Mouse (Mus musculus) heart, adult 2 months (tissue): ENCODE results near the gene Cdk12. TPM values are rescaled to one million over a fixed set of nuclear protein-coding genes. Genes with fewer than 3 reads are reported as not detected.
A peak's percentile ranks its signal among the peaks of the same experiment; 100 is the strongest.
"Not testable (repeated sequence)": the region's sequence is repeated elsewhere in the genome, so short reads cannot be mapped to it uniquely, and the experiment has no call there.

ENCODE experiments used
- DNase-seq, 2 experiments: peaks; one replicate each; pipeline ENCODE4 v3.0.0; 2021
- H3K27ac ChIP-seq: fragments of 200-600 bp; 2 replicates; pipeline ENCODE4 v1.8.1; 2022
- H3K27me3 ChIP-seq: fragments of 200-500 bp; 2 replicates; pipeline ENCODE4 v1.6.1; 2012; ENCODE audit warnings: mild to moderate bottlenecking, low read length, inconsistent platforms, mixed read lengths; ENCODE audit not compliant: control insufficient read depth, insufficient read depth
- H3K36me3 ChIP-seq: fragments of 200-500 bp; 2 replicates; pipeline ENCODE4 v1.6.1; 2012; ENCODE audit warnings: low read length, inconsistent platforms; ENCODE audit not compliant: control insufficient read depth, insufficient read depth
- H3K4me1 ChIP-seq: fragments of 200-500 bp; 2 replicates; pipeline ENCODE4 v1.6.1; 2011; ENCODE audit warnings: low read length; ENCODE audit not compliant: control insufficient read depth, insufficient read depth
- H3K4me3 ChIP-seq: fragments of 200-600 bp; 2 replicates; pipeline ENCODE4 v1.8.1; 2022
- H3K79me2 ChIP-seq: fragments of 200-500 bp; replicated peaks from 2 replicates; pipeline ENCODE4 v1.6.1; 2012; ENCODE audit warnings: mild to moderate bottlenecking, inconsistent platforms, low read length, moderate library complexity, mixed read lengths; ENCODE audit not compliant: control insufficient read depth, insufficient read depth
- H3K9ac ChIP-seq: fragments of 200-500 bp; 2 replicates; pipeline ENCODE4 v1.6.1; 2012; ENCODE audit warnings: low read depth, mild to moderate bottlenecking, control low read depth, inconsistent platforms, low read length, mixed read lengths
- CTCF ChIP-seq: fragments of 200-600 bp; IDR thresholded peaks from 2 replicates; pipeline ENCODE4 v1.8.1; 2022; ENCODE audit warnings: antibody characterized with exemption, mild to moderate bottlenecking, moderate library complexity
- EP300 ChIP-seq: fragments of 200-500 bp; IDR thresholded peaks from 2 replicates; pipeline ENCODE4 v1.6.1; 2011; ENCODE audit warnings: low read depth, low read length, control low read depth; ENCODE audit not compliant: insufficient read depth
- POLR2A ChIP-seq: fragments of 200-500 bp; IDR thresholded peaks from 2 replicates; pipeline ENCODE4 v1.6.1; 2011; ENCODE audit warnings: mild to moderate bottlenecking, low read depth, low read length, control low read depth; ENCODE audit not compliant: insufficient read depth
- WGBS: fragments of 180-500 bp; shearing (Covaris S2); methylation state at CpG from one replicate; pipeline ENCODE4 v1.1.7; 2018; 5-methylcytosine and 5-hydroxymethylcytosine counted together
- intact Hi-C: fragments of 180-260 bp; cut with DNase I; formaldehyde crosslinking; loops from one replicate; pipeline ENCODE4 v1.15.1; 2025
- polyA plus RNA-seq: library from polyadenylated mRNA; depleted of rRNA; stranded (reverse); fragments of >200 nt; gene quantifications from 2 replicates; pipeline ENCODE4 v1.2.3, GENCODE M21; 2012
- total RNA-seq, 2 experiments: library from RNA; stranded (reverse); gene quantifications; 2 replicates each; pipeline ENCODE4 v1.2.3; 2021

Gene Cdk12
- total and polyA plus RNA-seq, 3 experiments: 7.5 to 21.2 (median 20.6) TPM

GRCm38 (mm10) chr11:98192901-98193805, 9.7 kb upstream of the Cdk12 start, which contains the start of gene Med1:
Med1 (minus strand) TSS chr11:98193293.
- intact Hi-C loops: loop anchor here (1.0 kb wide), 1 partner anchor 9 kb away; no protein-coding TSS in a partner anchor

DNA sequence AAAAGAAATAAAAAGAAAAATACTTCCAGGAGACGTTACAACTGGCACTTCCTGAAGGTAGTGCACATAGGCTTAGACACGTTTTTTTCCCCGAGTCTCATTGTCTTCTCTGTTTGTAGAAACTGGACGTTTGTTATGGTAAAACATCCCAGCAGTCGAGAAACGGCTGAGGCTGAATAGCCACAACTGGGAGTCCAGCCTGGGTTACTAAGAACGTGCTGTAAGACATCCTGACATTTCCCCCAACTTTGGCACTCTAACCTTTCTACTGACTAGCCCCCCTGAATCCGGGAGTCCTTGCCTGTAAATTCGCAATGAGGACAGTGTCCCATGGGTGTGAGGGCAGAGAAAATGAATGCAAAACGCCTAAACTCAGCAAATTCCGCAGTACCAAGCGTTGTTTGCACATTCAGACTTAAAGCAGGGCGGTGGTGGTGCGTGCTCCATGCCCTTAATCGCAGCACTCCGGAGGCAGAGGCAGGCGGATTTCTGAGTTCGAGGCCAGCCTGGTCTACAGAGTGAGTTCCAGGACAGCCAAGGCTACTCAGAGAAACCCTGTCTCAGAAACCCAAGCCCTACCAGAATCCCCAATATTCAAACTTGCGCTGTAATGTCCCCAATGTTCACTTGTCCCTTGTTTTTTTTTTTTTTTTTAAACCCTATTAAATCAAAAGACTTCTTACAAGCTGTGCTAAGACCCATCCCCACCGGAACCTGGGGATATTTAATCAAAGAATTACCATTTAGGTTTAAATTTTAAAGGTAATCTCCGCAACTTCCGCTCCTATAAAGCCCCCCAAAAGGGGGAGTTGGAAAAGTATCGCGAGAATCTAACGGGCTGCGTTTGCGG, 843 bp upstream of the Cdk12 start:
- DNase-seq: peak; percentile 45 to 57
- WGBS: under 1% methylated on average over 27 of the region's 27 CpGs
- H3K79me2 ChIP-seq: no peaks in the 10 kb centered on the region; the same call in 1 of the 2 replicates
- H3K9ac ChIP-seq: peak overlapping the region; percentile 72
- peak overlapping the region; percentile 99 for H3K27ac ChIP-seq
- H3K4me1 ChIP-seq: peaks cover 3% of the 10 kb centered on the region
- H3K36me3 ChIP-seq: peaks cover 5% of the 10 kb centered on the region
- intact Hi-C loops: loop anchor here (1.0 to 5.0 kb wide), 2 partner anchors 9 to 175 kb away; partner anchors contain the start of genes Med1 and Rpl19
- TF ChIP-seq POLR2A (no peak), CTCF (no peak), EP300 (no peak)
- peak overlapping the region; percentile 88 for H3K4me3 ChIP-seq
- no peaks in the 10 kb centered on the region for H3K27me3 ChIP-seq

More at GRCm38 (mm10) chr11:98192901-98193805, 9.7 kb upstream of the Cdk12 start, which contains the start of gene Med1:
- peak within 1 kb of the TSS; percentile 62 for H3K4me3 ChIP-seq
- TF ChIP-seq POLR2A (peak; percentile 97), EP300 (no peak), CTCF (no peak)
- no peaks in the 10 kb centered on the region for H3K27me3 ChIP-seq
- H3K79me2 ChIP-seq: peaks cover 3% of the 10 kb centered on the region
- H3K27ac ChIP-seq: peak within 1 kb of the TSS; percentile 90
- peak; percentile 89 to 94 for DNase-seq
- peaks cover 6% of the 10 kb centered on the region for H3K36me3 ChIP-seq
- peaks cover 5% of the 10 kb centered on the region for H3K4me1 ChIP-seq
- WGBS: under 1% methylated on average over 52 of the region's 53 CpGs
- H3K9ac ChIP-seq: peak within 1 kb of the TSS; percentile 84

GRCm38 (mm10) chr11:98203351-98203911, 572 bp downstream of the Cdk12 start:
- no peaks in the 10 kb centered on the region; the same call in 1 of the 2 replicates for H3K79me2 ChIP-seq
- DNase-seq: no peak
- H3K4me3 ChIP-seq: peak overlapping the region; percentile 88
- H3K9ac ChIP-seq: peak overlapping the region; percentile 98
- H3K27me3 ChIP-seq: no peaks in the 10 kb centered on the region
- WGBS: under 1% methylated on average over 37 of the region's 37 CpGs
- peak overlapping the region; percentile 99 for H3K27ac ChIP-seq
- TF ChIP-seq EP300 (no peak), POLR2A (peak; percentile 34; the same call in 1 of the 2 replicates), CTCF (no peak)
- H3K36me3 ChIP-seq: peaks cover 13% of the 10 kb centered on the region
- peaks cover 3% of the 10 kb centered on the region for H3K4me1 ChIP-seq
- intact Hi-C loops: loop anchor here (5.0 kb wide), 1 partner anchor 176 kb away; the partner anchor contains the start of gene Rpl19

GRCm38 (mm10) chr11:98203931-98204421, 1.1 kb downstream of the Cdk12 start:
- Histone ChIP-seq H3K9ac (peak overlapping the region; percentile 98), H3K36me3 (peaks cover 15% of the 10 kb centered on the region), H3K27me3 (no peaks in the 10 kb centered on the region), H3K27ac (peak overlapping the region; percentile 99), H3K79me2 (no peaks in the 10 kb centered on the region; the same call in 1 of the 2 replicates), H3K4me3 (peak overlapping the region; percentile 88), H3K4me1 (peaks cover 3% of the 10 kb centered on the region)
- intact Hi-C loops: loop anchor here (5.0 kb wide), 1 partner anchor 177 kb away; the partner anchor contains the start of gene Rpl19
- WGBS: 1% methylated on average over 16 of the region's 16 CpGs
- TF ChIP-seq CTCF (no peak), POLR2A (no peak), EP300 (no peak)
- DNase-seq: peak; percentile 29 to 51

DNA sequence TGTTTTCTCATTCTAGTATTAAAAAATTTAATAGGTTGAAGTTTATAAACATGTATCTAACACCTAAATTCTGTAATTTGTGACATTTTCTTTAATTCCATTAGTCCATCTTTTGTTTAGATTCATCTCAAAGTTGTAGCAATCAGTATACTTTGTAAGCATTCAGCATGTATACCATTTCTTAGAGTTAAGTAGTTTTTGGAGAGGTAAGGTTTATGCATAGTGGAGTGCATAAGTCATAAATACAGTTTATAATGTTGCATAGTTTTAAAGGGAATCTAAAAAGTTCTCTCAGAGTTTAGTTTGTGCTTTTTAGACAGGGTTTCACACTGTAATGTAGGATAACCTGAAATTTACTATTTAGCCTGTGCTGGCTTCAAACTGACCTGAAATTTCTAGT, 2.6 kb downstream of the Cdk12 start:
- H3K9ac ChIP-seq: no peak overlapping the region

GRCm38 (mm10) chr11:98206281-98206680, 3.4 kb downstream of the Cdk12 start:
- H3K79me2 ChIP-seq, H3K27me3 ChIP-seq, H3K4me1 ChIP-seq, H3K9ac ChIP-seq, H3K4me3 ChIP-seq, intact Hi-C loops, DNase-seq, H3K27ac ChIP-seq: not testable (repeated sequence)
- peaks cover 25% of the 10 kb centered on the region for H3K36me3 ChIP-seq
- WGBS: 70% methylated on average over 3 of the region's 3 CpGs

More for the DNA sequence above, 2.6 kb downstream of the Cdk12 start:
- H3K27ac ChIP-seq: no peak overlapping the region
- H3K36me3 ChIP-seq: peaks cover 20% of the 10 kb centered on the region
- no peak for DNase-seq
- peak overlapping the region; percentile 88 for H3K4me3 ChIP-seq
- H3K79me2 ChIP-seq: peaks cover 1% of the 10 kb centered on the region
- TF ChIP-seq POLR2A: no peak
- no peak for TF ChIP-seq EP300
- TF ChIP-seq CTCF: no peak
- intact Hi-C loops: no loop called here
- no peaks in the 10 kb centered on the region for H3K27me3 ChIP-seq
- peaks cover 3% of the 10 kb centered on the region for H3K4me1 ChIP-seq

- H3K9ac ChIP-seq, DNase-seq, H3K79me2 ChIP-seq, H3K4me3 ChIP-seq, H3K27me3 ChIP-seq, H3K27ac ChIP-seq, H3K4me1 ChIP-seq, intact Hi-C loops: not testable (repeated sequence)
- peaks cover 31% of the 10 kb centered on the region for H3K36me3 ChIP-seq
- 89% methylated on average over 4 of the region's 5 CpGs for WGBS
These were observed 6.8 kb downstream of the Cdk12 start for GRCm38 (mm10) chr11:98209661-98210060.
